Mouse (Mus musculus) small intestine, adult 2 months (tissue): ENCODE results near the gene Phb2.

Experiments
- CTCF ChIP-seq: fragments of 200-500 bp; IDR thresholded peaks from 2 replicates; pipeline ENCODE4 v1.5.1; 2012; ENCODE audit warnings: low read depth, mild to moderate bottlenecking, control low read depth, inconsistent platforms, low read length, moderate library complexity, mixed read lengths; ENCODE audit not compliant: insufficient replicate concordance, insufficient read length; ENCODE audit errors: extremely low read depth
- POLR2A ChIP-seq: fragments of 200-500 bp; IDR thresholded peaks from 2 replicates; pipeline ENCODE4 v1.6.1; 2012; ENCODE audit warnings: low read depth, mild to moderate bottlenecking, control low read depth, inconsistent platforms, low read length, moderate library complexity

DNA sequence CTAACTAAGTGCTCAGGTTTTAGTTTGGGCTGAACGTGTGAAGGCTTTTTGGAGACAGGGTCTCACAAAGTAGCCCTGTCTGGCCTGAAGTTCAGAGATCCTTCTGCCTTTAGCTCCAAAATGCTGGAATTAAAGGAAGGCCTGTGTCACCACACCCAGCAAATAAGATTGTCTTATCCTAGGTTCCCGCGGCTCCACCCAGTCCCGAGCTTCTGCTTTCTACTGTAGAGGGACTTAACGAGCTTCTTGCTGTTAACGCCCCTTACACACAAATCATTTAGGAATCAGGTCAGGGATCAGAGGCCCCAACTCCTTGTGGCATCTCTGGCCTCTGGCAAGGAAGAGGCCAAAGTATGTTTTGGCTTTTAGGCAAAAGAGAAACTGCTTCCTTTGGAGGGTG is 40.0 kb upstream of the Phb2 start:
- no peak for TF ChIP-seq CTCF
- TF ChIP-seq POLR2A, result no peak
